Mouse (Mus musculus) layer of hippocampus, adult 2 months (tissue): ENCODE measurements around the gene Gm5767. TPM values are rescaled to one million over a fixed set of nuclear protein-coding genes. Genes with fewer than 3 reads are reported as not detected.
A peak's percentile ranks its signal among the peaks of the same experiment; 100 is the strongest.

Source experiments
- DNase-seq, 2 experiments: peaks; one replicate each; pipeline ENCODE4 v3.0.0; 2022; ENCODE audit warnings: low spot score in 2 of 2
- H3K27ac ChIP-seq: fragments of 200-600 bp; 2 replicates; pipeline ENCODE4 v1.8.1; 2022
- H3K4me3 ChIP-seq: fragments of 200-600 bp; 2 replicates; pipeline ENCODE4 v1.8.1; 2022; ENCODE audit warnings: mild to moderate bottlenecking
- CTCF ChIP-seq: fragments of 200-600 bp; conservative IDR thresholded peaks from 2 replicates; pipeline ENCODE4 v1.8.1; 2022; ENCODE audit warnings: antibody characterized with exemption, mild to moderate bottlenecking, moderate library complexity
- total RNA-seq, 2 experiments: library from RNA; stranded (reverse); gene quantifications; 2 replicates each; pipeline ENCODE4 v1.2.3; 2021

Gene Gm5767
- total RNA-seq, 2 experiments from 2014 or later = not detected

DNA sequence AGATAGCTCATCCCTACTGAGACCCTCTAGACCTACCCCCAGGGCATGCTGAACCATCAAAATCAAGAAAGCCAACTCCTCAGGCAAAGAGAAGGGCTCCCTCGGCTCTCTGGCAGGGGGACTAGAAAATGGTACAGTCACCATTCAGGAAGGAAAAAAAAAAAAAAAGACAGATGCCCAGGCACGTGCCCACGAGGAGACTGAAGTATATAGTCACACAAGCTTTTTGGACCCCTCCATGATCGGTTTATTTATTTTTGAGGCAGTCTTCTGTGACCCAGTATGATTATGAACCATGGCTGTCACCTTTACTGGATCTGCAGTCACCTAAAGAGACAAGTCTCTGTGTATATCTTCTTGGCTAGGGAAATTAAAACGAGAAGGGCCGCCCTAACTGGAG, 7.2 kb upstream of the Gm5767 start:
- no peak for TF ChIP-seq CTCF
- Histone ChIP-seq H3K27ac (no peak overlapping the region), H3K4me3 (no peak overlapping the region)
- DNase-seq = no peak

DNA sequence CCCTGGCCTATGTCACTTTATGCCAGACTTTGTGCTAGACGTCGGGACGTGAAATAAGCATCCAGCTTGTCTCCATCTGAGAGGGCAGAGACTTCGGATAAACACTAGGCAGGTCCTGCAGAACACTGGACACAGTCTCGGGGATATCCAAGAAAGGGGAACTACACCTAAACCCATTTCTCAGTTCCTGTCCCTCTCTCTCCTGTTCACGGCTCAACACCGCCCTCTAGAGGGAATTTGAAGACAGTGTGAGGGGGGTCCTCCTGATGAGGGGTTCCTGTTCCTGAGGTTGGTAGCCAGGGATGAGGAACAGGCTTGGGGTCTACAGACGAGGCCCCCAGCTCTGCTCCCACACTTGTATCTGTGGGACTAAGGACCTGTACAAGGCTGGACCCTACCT, 6.4 kb upstream of the Gm5767 start:
- Histone ChIP-seq H3K4me3 (no peak overlapping the region), H3K27ac (no peak overlapping the region)
- TF ChIP-seq CTCF = peak; percentile 87
- DNase-seq = peak in 1 of 2 experiments; percentile 61

DNA sequence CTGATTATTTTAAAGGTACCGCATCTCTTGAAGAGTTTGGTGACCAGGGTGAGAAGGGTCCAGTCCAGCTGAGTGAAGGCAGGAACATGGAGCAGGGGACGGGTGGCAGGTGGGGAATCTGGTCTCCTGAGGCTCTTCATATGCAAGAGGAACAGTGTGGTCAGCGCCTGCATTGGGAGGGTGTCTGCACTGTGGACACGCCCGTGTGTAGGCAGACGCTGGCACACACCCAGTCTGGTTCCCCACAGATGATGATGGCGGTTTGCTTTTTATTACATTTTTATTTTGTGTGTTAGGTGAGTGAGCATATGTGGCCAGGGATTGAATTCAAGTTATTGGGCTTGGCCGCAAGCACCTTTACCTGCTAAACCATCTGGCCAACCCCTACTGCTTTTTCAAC, 5.0 kb upstream of the Gm5767 start:
- Histone ChIP-seq H3K27ac (no peak overlapping the region), H3K4me3 (no peak overlapping the region)
- TF ChIP-seq CTCF = no peak
- no peak for DNase-seq

DNA sequence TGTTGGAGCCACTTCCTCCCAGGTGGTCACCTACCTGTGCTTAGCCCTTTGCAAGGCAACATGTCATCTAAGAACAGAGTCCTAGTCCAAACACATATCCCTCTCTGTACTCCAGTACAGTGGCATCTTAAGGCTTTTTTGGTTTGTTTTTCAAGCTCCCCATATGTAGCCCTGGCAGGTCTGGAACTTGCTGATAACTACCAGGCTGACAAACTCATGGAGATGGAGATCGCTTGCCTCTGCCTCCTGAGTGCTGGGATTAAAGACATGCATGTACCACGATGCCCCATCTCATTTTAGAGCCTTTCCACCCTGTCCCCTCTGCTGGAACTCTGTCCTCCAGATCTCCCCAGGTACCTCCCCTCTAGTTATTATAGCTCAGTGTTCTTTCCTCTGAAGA, 4.3 kb upstream of the Gm5767 start:
- H3K4me3 ChIP-seq = no peak overlapping the region
- no peak for TF ChIP-seq CTCF
- H3K27ac ChIP-seq = no peak overlapping the region
- DNase-seq = no peak

DNA sequence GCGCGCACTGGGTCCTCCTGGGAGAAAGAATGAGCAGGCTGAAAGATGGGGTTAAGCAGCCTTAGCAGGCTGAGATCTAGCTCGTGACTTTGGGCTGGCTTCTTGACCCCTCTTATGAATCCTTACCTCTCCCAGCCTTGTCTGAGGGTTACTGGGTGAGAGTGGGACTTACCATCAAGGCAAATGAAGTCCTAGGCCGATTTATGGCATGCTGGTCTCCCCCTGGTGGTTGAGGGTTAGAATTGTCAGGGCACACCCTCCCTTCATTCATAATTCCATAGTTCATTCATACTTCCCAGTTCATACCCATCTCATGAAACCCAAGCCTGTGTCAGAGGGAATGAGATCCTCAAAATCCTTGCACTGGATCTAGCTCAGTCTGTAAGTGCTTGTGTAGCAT, 3.8 kb upstream of the Gm5767 start:
- peak; percentile 44 to 68 for DNase-seq
- TF ChIP-seq CTCF = peak; percentile 91

DNA sequence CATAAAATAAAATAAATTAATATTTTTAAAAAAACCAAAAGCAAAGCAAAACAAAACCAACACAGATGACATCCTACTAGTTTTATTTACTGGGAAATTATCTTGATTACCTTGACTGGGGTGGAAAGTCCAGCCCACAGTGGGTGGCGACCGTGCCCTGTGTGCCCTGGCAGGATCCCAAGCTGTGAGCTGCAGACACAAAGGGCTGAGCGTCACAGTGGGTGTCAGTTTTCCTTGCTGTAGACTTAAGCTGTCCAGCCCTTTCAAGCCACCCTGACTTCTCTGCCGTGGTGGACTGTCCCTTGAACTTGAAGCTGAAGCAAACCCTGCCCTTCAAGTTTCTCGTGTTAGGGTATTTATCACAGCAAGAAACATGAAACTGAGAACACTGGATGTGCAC, 2.5 kb upstream of the Gm5767 start:
- DNase-seq = no peak
- no peak for TF ChIP-seq CTCF
- no peak overlapping the region for H3K27ac ChIP-seq

More for the DNA sequence above, 3.8 kb upstream of the Gm5767 start:
- Histone ChIP-seq H3K4me3 (no peak overlapping the region), H3K27ac (no peak overlapping the region)

DNA sequence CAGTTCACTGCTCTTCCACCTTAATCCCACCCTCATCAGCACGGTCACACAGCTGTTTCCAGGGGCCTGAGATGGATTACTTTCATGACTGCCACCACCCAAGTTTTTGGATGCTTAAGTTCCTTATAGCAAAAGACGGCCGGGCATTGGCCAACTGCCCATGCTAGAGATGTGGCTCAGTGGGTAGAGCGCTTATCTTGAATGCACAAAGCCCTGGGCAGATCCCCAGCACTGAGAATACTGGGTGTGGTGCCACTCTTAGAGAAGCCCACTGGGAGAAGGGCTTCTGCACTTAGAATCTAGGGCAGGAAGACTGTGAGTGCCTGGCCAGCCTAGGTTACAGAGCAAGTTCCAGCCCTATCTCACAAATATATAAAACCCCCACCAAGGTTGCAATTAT, 1.9 kb upstream of the Gm5767 start:
- no peak overlapping the region for H3K27ac ChIP-seq
- DNase-seq = no peak
- TF ChIP-seq CTCF = no peak
- no peak overlapping the region for H3K4me3 ChIP-seq

More for the DNA sequence above, 2.5 kb upstream of the Gm5767 start:
- H3K4me3 ChIP-seq = no peak overlapping the region

DNA sequence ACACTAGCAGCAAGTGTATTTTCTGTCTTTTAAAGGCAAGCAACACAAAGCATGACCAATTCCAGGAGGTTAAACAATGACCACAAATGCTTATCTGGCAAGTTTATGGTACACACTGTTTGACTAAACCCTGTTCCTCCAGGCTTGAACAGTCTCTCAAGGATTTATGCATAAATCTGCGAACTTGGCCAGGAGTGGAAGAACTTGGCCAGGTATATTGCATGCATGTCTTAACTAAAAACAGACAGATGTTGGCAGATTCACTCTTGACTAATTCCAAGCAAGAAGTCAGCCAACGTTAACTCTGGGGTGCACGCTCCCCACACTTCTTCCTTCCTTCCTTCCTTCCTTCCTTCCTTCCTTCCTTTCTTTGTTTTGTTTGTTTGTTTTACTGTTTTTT, 790 bp upstream of the Gm5767 start:
- Histone ChIP-seq H3K4me3 (no peak overlapping the region), H3K27ac (no peak overlapping the region)
- DNase-seq = no peak
- TF ChIP-seq CTCF = no peak

DNA sequence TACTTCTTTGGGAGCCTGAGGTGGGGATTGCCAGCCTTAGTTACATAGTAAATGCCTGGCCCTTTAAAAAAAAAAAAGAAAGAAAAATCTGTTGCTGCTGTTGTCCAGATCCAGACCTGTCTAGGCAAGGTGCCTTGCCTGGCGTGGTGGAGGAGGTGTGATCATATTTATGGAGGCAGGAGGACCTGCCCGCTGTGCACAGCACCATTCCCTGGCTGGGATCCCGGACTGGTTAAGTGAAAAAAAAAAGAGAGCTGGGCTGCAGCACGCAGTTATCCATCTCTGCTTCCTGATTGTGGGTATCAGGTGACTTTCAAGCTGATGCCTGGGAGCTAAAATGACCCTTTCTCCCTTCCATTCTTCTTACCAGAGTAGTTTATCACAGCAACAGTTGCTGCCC, 4.5 kb downstream of the Gm5767 start:
- no peak for DNase-seq
- H3K4me3 ChIP-seq = no peak overlapping the region
- TF ChIP-seq CTCF = no peak
- no peak overlapping the region for H3K27ac ChIP-seq

DNA sequence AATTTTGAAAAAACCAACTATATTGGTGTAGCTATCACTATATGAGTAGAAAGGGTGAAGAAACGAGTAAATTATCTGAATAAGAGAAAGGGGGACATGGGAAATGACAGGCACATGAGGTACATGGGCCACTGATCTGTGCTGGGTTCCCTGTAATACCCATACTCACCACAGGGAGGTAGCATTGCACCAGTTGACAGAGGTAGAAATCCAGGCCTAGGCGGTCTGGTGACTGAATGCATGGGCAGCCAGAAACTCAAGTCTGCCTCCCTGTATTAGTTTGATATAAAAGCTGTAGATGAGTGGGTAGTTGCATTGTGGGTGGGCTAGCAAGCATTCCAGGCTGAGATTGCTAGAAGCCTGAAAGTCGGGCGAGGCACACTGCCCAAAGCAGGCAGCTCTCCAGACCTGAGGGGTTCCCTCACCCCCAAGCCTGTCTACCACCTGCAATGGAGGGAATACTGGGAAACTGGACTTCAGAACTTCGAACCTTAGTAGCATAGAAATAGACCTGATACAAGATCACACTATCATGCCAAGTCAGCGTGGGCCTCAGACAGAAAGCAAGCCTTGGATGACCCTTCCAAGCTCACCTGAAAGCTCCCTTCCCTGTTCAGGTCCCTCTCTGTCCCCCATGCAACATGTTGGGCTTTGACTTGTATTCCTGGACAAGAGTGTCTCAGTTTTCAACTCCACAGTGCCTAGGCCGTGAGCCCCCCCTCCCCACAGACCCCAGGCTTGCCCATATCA, 5.7 kb downstream of the Gm5767 start:
- DNase-seq = peak; percentile 76 to 88
- Histone ChIP-seq H3K4me3 (no peak overlapping the region), H3K27ac (0 out of 2 replicates have a peak overlapping the region, but pooled peaks have one; percentile 8)
- peak; percentile 98 for TF ChIP-seq CTCF

DNA sequence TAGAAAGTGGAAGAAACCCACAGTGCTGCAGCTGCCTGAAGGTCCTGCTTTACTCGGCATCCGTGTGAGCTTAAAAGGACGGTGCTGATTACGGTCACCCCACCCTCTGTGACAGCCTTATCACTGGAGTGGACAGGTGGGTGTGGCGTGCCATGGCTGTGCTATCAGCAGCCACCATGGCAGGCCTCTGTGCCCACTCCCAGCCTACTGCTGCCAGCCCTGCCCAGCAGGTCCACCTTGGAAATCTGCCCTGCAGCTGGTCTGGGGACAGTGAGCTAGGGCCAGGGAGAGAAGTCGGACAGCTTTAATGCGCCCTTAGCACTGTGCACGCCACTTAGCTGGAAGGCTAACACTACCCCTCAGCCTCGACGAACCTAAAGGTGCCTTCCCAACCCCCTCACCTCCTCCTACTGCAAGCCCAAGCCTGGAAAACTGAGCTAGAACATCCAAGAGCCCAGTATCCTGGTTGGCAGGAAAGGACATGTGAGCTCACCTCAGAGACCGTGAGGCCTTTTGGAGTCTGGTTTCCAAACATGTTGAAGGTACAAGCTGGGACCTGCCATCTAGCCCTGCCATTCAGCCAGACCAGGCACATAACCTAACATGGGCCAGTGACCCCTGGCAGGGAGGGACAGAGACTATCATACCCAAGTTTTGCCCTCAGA, 6.4 kb downstream of the Gm5767 start:
- TF ChIP-seq CTCF = no peak
- no peak for DNase-seq
- no peak overlapping the region for H3K4me3 ChIP-seq
- H3K27ac ChIP-seq = no peak overlapping the region

DNA sequence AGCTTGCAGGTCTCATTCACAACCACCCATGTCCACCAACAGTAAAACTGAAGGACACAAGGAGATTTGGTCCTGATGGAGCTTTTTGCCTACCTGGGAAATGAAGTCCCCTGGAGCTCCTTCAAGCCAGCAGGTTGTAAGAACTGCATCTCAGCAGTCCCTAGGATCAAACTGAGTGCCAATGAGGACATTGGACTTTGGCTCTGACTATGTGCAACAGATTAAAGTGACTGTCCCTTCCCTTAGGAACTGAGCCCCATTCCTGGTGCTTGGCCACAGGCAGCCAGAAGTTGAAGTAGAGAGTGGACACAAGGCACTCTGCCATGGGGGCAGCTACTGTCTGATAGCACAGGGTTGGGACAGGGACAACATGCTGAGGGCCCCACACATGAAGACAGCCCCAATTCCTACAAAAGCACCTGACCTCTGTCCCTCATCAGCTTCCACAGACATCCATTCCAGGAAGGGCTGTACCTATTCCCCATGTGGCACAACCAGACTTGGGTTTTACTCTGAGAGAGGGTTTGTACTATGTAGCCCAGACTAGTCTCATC, 7.1 kb downstream of the Gm5767 start:
- no peak for DNase-seq
- no peak for TF ChIP-seq CTCF
- Histone ChIP-seq H3K4me3 (no peak overlapping the region), H3K27ac (no peak overlapping the region)

DNA sequence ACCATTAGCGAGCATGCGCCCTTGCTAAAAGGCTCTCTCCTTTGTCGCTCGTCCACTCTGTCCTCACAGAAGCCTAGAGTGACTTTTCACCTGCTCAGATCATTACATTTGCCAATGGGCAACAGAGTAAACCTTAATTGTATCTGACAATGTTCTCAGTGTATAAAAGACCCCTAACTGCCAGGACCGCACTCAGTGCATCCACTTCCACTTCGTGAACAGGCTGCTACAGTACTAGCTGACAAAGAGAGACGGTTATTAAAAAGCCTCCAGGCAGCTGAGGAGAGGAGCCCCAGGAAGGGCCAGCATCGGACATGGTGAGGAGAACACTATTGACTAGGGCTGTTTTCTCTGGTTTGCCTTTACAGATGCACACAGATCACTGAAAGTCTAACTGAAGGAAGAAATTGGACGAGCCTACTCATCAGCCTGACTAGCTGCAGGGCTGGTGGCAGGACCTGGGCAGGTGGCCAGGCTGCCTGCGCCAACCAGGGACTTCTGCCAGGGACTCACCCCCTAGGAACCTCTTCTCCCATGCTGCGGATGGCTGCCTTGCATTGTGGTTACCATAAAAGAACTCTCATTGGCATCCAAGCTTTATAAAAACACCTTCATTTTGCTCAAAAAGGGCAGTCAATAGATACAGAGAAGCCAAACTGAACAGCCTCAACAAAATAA, 9.5 kb downstream of the Gm5767 start:
- TF ChIP-seq CTCF = no peak
- Histone ChIP-seq H3K27ac (peak overlapping the region; percentile 43; the same call in 1 of the 2 replicates), H3K4me3 (no peak overlapping the region)
- peak; percentile 50 to 63 for DNase-seq
